Mouse (Mus musculus) embryonic facial prominence, embryonic 10.5 days (tissue): ENCODE measurements around the gene Cotl1. TPM values are rescaled to one million over a fixed set of nuclear protein-coding genes. Genes with fewer than 3 reads are reported as not detected.

Experiments used
- polyA plus RNA-seq: library from polyadenylated mRNA; unstranded; fragments of >200 nt; fragmentation: Nextera tagmentation; extraction: Ambion mirVana; gene quantifications from 2 replicates; pipeline ENCODE4 v1.2.1, GENCODE M21; 2016

Gene Cotl1
- polyA plus RNA-seq, 1 experiment from 2014 or later: 137 TPM

Other genes starting within 250 kb of the Cotl1 start
- 15.7 and 17.8 TPM in 2 replicates for gene Taf1c, start 235.3 kb downstream of the Cotl1 start, polyA plus RNA-seq
- gene Adad2, start 227.8 kb downstream of the Cotl1 start, polyA plus RNA-seq: 0.27 TPM in 1 of 2 replicates, not detected in the other
- 0.22 and 0.47 TPM in 2 replicates for gene Kcng4, start 204.9 kb downstream of the Cotl1 start, polyA plus RNA-seq
- gene Wfdc1, start 174.2 kb downstream of the Cotl1 start, polyA plus RNA-seq: 3.8 and 4.5 TPM in 2 replicates
- 3.8 and 4.1 TPM in 2 replicates for gene Atp2c2, start 140.5 kb downstream of the Cotl1 start, polyA plus RNA-seq
- 12.8 and 14.5 TPM in 2 replicates for gene Tldc1, start 62.1 kb downstream of the Cotl1 start, polyA plus RNA-seq
- gene Klhl36, start 21.7 kb upstream of the Cotl1 start, polyA plus RNA-seq: 10.4 and 11.3 TPM in 2 replicates
- gene Usp10, start 69.8 kb upstream of the Cotl1 start, polyA plus RNA-seq: 234 and 241 TPM in 2 replicates
- 1.1 and 3.6 TPM in 2 replicates for gene Gm20388, start 70.3 kb upstream of the Cotl1 start, polyA plus RNA-seq
- 6.1 and 6.5 TPM in 2 replicates for gene Crispld2, start 151.9 kb upstream of the Cotl1 start, polyA plus RNA-seq